Mouse (Mus musculus) neutrophil, adult 59 days (primary cell): ENCODE measurements around the gene Olfr584. TPM values are rescaled to one million over a fixed set of nuclear protein-coding genes. Genes with fewer than 3 reads are reported as not detected.

Experiments used
- total RNA-seq, 2 experiments: library from RNA; stranded (reverse); gene quantifications; 1 replicate in 1 of 2; 2 replicates in 1 of 2; pipeline ENCODE4 v1.2.4; 2023

Gene Olfr584
- not detected for total RNA-seq

DNA sequence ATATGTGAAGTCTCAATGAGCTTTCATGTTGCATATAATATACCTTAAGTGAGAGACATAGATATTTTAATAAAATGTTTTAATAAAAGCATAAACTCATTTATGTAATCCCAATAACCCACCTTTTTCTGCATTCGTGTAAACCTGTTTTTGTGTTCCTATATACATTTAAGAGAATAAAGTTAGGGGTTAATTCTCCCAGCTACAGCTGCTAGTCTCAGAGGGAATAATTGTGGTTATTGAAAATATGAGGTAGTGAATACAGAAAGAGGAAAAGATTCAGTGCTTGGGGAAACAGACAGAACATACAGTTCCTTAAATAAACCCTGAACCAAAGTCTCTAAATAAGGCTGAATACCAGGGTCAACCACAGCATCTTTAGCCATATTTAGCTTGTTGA is at the start of gene Olfr584:
TSS of gene Olfr584 (plus strand) at position 301 of the 400 bp plus-strand sequence.

GRCm38 (mm10) chr7:103037724-103038123 is 44.0 kb upstream of the Olfr584 start, which contains the start of gene Olfr582:
TSS of gene Olfr582 (plus strand) at chr7:103038024.

DNA sequence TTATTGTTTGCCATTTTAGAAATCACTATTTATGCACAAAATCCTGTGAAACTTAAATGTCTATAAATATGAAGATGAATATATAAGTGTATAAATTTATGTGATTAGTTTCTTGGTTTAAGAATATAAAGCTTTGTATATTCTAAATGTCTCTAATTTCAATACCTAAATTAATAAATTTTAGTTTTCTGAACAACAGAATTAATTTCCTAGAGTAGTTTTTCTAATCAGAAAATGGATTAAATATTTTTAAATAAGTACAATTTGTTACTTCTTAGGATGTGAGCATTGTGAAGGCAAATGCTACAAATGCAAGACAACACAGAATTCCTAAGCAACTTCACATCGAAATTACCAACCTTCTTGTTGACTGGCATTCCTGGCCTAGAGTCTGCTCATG is 30.7 kb upstream of the Olfr584 start, which contains the start of gene Olfr583:
TSS of gene Olfr583 (plus strand) at position 301 of the 400 bp plus-strand sequence.

GRCm38 (mm10) chr7:103097420-103097819 is 15.7 kb downstream of the Olfr584 start, which contains the start of gene Olfr585:
TSS of gene Olfr585 (plus strand) at chr7:103097720.

GRCm38 (mm10) chr7:103125538-103125937 is 43.9 kb downstream of the Olfr584 start, which contains the start of gene Olfr586:
TSS of gene Olfr586 (minus strand) at chr7:103125638.

Other genes starting within 250 kb of the Olfr584 start
- gene Olfr566, start 223.1 kb upstream of the Olfr584 start, total RNA-seq = not detected
- not detected for gene Olfr568, start 204.8 kb upstream of the Olfr584 start, total RNA-seq
- gene Olfr569, start 191.0 kb upstream of the Olfr584 start, total RNA-seq = not detected
- gene Olfr570, start 187.3 kb upstream of the Olfr584 start, total RNA-seq = not detected
- gene Olfr571, start 164.3 kb upstream of the Olfr584 start, total RNA-seq = not detected
- gene Olfr572, start 157.5 kb upstream of the Olfr584 start, total RNA-seq = not detected
- gene Olfr573-ps1, start 139.3 kb upstream of the Olfr584 start, total RNA-seq = not detected
- gene Olfr574, start 133.4 kb upstream of the Olfr584 start, total RNA-seq = not detected
- not detected for gene Olfr575, start 123.1 kb upstream of the Olfr584 start, total RNA-seq
- gene Olfr576, start 119.2 kb upstream of the Olfr584 start, total RNA-seq = not detected
- not detected for gene Olfr577, start 105.9 kb upstream of the Olfr584 start, total RNA-seq
- not detected for gene Olfr578, start 92.6 kb upstream of the Olfr584 start, total RNA-seq
- gene Olfr582, start 43.9 kb upstream of the Olfr584 start, total RNA-seq = not detected
- gene Olfr583, start 30.6 kb upstream of the Olfr584 start, total RNA-seq = not detected
- gene Olfr585, start 15.8 kb downstream of the Olfr584 start, total RNA-seq = not detected
- gene Olfr586, start 43.8 kb downstream of the Olfr584 start, total RNA-seq = not detected
- gene Olfr588-ps1, start 59.0 kb downstream of the Olfr584 start, total RNA-seq = not detected
- gene Olfr589, start 74.5 kb downstream of the Olfr584 start, total RNA-seq = not detected
- gene Olfr591, start 96.5 kb downstream of the Olfr584 start, total RNA-seq = not detected
- gene Olfr592, start 102.9 kb downstream of the Olfr584 start, total RNA-seq = not detected
- gene Olfr593, start 130.0 kb downstream of the Olfr584 start, total RNA-seq = not detected
- gene Olfr594, start 135.1 kb downstream of the Olfr584 start, total RNA-seq = not detected
- not detected for gene Usp17ld, start 170.6 kb downstream of the Olfr584 start, total RNA-seq
- gene Olfr596, start 223.8 kb downstream of the Olfr584 start, total RNA-seq = not detected
- not detected for gene Olfr597, start 234.4 kb downstream of the Olfr584 start, total RNA-seq
- not detected for gene Olfr598, start 241.7 kb downstream of the Olfr584 start, total RNA-seq